Mouse (Mus musculus) embryonic fibroblast, embryonic 13.5 days (primary cell): Measurements from ENCODE around the gene Trim27. TPM values are rescaled to one million over a fixed set of nuclear protein-coding genes. Genes with fewer than 3 reads are reported as not detected.

Source experiments
- H3K27ac ChIP-seq: 2 replicates; pipeline ENCODE4 v1.5.1; 2012; ENCODE audit warnings: low read length, control low read depth, inconsistent platforms; ENCODE audit not compliant: insufficient read depth
- H3K4me1 ChIP-seq: 2 replicates; pipeline ENCODE4 v1.6.1; 2011; ENCODE audit warnings: low read length; ENCODE audit not compliant: control insufficient read depth, insufficient read depth
- H3K4me3 ChIP-seq: 2 replicates; pipeline ENCODE4 v1.5.1; 2011; ENCODE audit warnings: mild to moderate bottlenecking, control low read depth, low read length; ENCODE audit not compliant: insufficient read depth
- CTCF ChIP-seq: IDR thresholded peaks from 2 replicates; pipeline ENCODE4 v1.5.1; 2011; ENCODE audit warnings: mild to moderate bottlenecking, control low read depth, low read length, moderate library complexity, borderline replicate concordance; ENCODE audit not compliant: insufficient read depth
- POLR2A ChIP-seq: IDR thresholded peaks from 2 replicates; pipeline ENCODE4 v1.6.1; 2011; ENCODE audit warnings: low read depth, mild to moderate bottlenecking, control low read depth, low read length, moderate library complexity
- polyA plus RNA-seq: library from polyadenylated mRNA; stranded (reverse); fragments of >200 nt; gene quantifications from 2 replicates; pipeline ENCODE4 v1.2.4, GENCODE M21; 2011; ENCODE audit warnings: low read depth; ENCODE audit not compliant: missing spikeins, insufficient read length

The Trim27 gene
- polyA plus RNA-seq, 1 experiment: 61.4 TPM

DNA sequence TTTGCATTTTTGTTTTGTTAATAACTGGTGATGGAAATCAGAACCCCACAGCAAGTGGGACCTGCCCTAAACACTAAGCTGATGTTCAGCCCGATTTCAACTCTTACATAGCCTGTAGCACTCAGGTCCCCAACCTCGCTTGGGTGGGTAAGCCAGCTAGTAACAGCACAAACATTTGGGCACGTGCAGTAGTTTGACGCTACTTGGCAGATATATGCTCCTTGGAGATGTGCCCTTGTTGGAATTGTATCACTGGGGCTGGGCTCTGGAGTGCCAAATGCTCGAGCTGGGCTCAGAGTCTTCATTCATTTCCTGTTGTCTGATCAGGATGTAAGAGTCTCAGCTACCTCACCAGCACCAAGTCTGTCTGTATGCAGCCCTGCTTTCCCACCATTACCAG lies 16.7 kb upstream of the Trim27 start:
- no peak overlapping the region for H3K27ac ChIP-seq

DNA sequence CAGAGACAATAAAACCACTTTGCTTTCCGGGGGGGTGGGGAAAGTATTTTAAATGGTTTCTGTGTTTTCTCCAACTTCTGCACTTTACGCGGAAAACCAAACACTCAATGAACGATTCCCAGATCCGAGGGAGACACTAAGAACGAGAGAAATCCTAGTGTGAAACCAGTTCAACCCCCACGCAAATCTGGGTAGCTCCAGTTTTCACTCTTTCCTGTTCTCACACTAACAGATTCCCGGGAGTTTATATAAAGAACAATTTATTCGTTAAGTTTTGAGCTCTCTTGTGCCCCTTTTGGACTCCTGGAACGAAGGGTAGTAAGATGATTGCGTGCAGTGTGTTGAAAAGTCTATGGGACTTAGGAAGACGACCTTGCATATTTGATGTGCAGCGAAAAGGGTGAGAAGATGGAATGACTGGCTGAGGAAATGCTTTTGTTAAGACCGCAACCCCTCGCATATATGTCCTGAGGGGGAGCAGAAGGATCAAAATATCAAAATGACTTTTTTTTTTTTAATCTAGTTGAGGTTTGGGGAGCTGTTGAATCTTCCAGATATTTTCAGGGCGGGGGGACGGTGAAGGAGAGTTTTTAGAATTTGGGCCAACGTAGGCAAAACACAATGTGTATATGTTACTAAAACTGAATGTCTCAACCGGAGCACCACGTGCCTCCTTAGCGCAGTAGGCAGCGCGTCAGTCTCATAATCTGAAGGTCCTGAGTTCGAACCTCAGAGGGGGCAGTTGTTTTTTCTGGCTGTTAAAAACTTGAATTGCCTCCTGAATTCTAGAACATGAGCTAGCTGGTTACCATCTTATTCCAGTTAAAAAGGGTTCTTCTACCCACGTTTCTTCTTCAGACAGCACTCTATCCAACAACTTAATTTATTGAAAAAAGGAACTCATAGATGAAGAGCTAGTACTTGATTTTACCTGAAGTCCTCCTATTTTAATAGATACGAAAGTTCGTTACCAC lies 12.0 kb upstream of the Trim27 start:
- Histone ChIP-seq H3K27ac (peak overlapping the region; percentile 21), H3K4me1 (0 out of 2 replicates have a peak, but pooled peaks cover 2% of the 10 kb centered on the region), H3K4me3 (peak overlapping the region; percentile 83)
- TF ChIP-seq POLR2A (no peak), CTCF (no peak)

More for the DNA sequence above, 16.7 kb upstream of the Trim27 start:
- Histone ChIP-seq H3K4me1 (no peaks in the 10 kb centered on the region), H3K4me3 (no peak overlapping the region)
- TF ChIP-seq POLR2A (no peak), CTCF (no peak)

DNA sequence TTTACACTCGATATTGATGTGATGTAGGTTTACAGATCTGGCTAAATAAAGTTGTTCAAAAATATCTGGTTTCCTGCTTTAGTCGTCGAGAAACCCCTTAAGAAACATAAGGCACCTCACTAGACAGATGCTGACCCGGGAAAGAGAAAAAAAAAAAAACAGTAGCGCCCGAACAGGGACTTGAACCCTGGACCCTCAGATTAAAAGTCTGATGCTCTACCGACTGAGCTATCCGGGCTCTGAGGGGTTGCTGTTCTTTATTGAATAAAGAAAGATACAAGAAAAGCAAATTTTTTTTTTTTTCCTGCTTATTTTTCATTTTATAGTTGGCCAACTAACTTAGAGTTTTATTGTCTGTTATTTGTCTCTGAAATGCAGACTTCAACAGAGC lies 11.3 kb upstream of the Trim27 start:
- 0 out of 2 replicates have a peak, but pooled peaks cover 2% of the 10 kb centered on the region for H3K4me1 ChIP-seq
- H3K4me3 ChIP-seq: peak overlapping the region; percentile 73
- no peak overlapping the region for H3K27ac ChIP-seq
- TF ChIP-seq CTCF (no peak), POLR2A (no peak)

DNA sequence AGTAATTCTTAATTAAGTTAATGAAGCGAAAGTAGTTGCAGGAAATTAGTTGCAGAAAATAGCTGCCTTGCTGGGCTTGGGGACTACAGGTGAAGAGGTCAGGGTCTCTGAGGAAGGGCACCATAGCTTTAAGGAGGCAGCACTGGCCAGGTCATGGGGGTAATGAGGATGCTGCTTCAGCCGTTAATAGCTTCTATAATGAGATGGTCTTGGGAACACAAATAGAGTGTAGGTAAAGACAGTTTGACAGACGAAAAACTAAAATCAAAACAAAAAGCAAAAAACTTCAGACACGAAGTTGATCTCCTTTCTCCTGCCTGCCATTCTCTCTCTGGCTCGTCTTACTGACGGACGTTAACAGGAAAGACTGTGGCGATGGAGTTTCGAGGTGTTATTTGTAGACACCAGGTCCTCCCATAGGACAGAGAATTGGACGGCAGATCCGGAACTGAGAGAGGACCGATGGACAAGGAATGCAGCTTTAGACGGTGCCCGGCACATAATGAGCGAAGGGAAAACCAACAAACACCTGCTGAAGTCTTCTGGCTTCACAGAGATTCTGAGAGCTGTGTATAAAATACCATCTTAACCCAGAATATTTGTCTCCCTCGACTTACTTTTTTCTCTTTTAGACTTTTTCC lies 10.8 kb upstream of the Trim27 start:
- Histone ChIP-seq H3K4me3 (peak overlapping the region; percentile 73), H3K27ac (no peak overlapping the region), H3K4me1 (0 out of 2 replicates have a peak, but pooled peaks cover 2% of the 10 kb centered on the region)
- TF ChIP-seq CTCF (no peak), POLR2A (no peak)

DNA sequence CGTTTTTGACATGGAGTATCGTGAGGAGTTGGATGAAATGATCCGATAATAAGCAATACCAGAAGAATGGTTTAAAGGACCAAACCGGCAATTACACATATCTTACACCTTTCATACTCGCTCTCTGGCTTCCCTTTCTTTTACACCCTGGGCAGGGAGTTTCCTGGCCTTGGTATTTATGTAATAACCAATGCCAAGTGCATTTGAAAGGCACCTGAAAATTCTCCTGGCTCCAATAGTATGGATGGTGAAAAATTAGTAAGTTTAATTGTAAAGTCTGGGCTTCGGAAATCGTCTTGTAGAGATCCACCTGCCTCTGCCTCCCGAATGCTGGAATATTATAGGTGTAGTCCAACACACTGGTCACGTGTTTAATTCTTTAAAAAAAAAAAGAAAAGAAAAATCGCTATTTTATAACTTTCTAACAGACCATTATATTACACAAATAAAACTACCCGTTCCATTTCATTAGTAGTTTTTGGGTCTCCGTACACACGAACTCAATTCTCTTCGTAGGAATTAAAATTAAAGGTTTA lies 10.1 kb upstream of the Trim27 start:
- H3K27ac ChIP-seq: no peak overlapping the region
- H3K4me3 ChIP-seq: peak overlapping the region; percentile 73
- no peak for TF ChIP-seq POLR2A
- 0 out of 2 replicates have a peak, but pooled peaks cover 2% of the 10 kb centered on the region for H3K4me1 ChIP-seq

DNA sequence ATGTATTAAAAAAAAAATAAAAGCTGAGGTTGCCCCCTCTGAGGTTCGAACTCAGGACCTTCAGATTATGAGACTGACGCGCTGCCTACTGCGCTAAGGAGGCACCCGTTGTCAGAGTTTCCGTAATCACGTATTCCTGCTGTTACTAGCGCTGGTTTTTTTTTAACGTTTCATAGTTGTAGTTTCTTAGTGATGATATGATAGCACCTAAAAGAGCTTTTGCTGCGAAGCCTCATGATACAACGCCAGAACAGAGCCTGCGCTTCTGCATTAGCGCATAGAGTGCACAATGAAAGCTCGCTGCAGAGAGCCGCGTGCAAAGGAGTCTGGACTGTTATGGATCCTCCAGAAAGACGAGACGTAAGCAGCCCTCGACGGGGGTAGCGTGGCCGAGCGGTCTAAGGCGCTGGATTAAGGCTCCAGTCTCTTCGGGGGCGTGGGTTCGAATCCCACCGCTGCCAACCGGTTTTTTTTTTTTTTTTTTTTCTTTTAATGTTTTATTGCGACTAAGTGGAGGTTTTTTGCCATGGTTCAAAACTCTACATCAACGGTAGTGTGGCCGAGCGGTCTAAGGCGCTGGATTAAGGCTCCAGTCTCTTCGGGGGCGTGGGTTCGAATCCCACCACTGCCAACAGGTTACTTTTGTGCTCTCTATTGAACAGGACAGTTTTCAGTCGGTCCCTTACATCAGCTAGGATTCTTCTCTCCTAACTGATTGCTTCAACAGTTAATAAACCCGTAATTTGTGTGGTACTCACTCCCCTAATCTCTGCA lies 9.4 kb upstream of the Trim27 start:
- Histone ChIP-seq H3K4me1 (0 out of 2 replicates have a peak, but pooled peaks cover 2% of the 10 kb centered on the region), H3K4me3 (peak overlapping the region; percentile 52), H3K27ac (no peak overlapping the region)

DNA sequence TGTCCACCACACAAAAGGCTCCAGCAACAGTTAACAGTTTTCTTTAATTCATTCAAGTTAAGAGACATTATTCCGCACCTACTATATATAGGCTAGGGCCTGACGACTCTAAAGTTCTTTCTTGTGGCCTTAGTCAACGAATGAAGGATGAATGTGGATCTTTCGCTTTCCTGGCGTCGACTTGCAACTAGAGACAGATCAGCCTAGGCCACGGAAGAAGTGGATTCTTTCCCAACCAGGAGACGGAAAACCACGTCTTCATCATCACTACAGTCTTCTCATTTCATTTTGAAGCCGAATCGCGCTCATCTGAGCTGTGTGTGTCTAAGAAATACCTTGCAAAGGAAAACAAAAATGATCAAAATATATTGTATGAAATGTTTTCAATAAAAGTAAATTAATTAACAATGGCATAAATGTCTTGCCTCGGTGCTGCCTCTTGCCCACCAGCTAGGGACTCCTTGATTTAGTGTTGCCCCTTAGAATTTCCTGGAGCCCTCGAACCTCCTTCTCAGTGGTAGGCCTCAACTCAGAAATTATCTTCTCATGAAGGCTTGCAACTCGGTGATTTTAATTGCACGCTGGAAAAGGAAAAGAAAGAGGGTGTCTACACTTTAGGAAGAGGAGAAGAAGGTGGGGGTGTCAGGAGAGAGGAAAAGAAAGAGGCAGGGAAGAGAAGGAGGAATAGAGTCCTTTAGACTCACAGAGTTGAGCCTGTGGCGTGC lies 8.7 kb upstream of the Trim27 start:
- H3K27ac ChIP-seq: no peak overlapping the region
- H3K4me1 ChIP-seq: 0 out of 2 replicates have a peak, but pooled peaks cover 2% of the 10 kb centered on the region
- TF ChIP-seq CTCF (no peak), POLR2A (no peak)
- H3K4me3 ChIP-seq: peak overlapping the region; percentile 12; the same call in 1 of the 2 replicates

More for the DNA sequence above, 9.4 kb upstream of the Trim27 start:
- TF ChIP-seq CTCF (no peak), POLR2A (no peak)

DNA sequence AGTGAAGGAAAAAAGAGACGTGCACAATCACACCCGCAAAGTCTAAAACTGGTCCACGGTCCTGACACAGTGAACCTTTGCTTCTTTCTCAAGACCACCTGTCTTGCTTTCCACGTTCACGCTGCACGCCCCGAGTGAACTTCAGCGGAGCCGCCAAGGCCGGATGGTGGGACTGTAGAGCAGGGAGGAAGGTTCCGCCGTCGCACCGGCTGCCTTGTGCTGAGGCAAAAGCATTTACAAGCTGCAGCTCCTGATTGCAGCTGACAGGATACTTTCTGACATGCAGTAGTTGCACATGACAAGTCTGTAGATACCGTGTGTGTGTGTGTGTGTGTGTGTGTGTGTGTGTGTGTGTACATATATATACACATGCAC lies 8.1 kb upstream of the Trim27 start:
- TF ChIP-seq POLR2A (no peak), CTCF (no peak)
- Histone ChIP-seq H3K27ac (no peak overlapping the region), H3K4me3 (peak overlapping the region; percentile 11; the same call in 1 of the 2 replicates), H3K4me1 (0 out of 2 replicates have a peak, but pooled peaks cover 2% of the 10 kb centered on the region)
